Mouse (Mus musculus) bone marrow, adult 2 months (tissue): Measurements from ENCODE around the gene Fam221a. TPM values are rescaled to one million over a fixed set of nuclear protein-coding genes. Genes with fewer than 3 reads are reported as not detected.

Source experiments
- H3K27ac ChIP-seq: fragments of 200-500 bp; 2 replicates; pipeline ENCODE4 v1.5.1; 2012; ENCODE audit warnings: low read depth, mild to moderate bottlenecking, control low read depth, inconsistent platforms, low read length; ENCODE audit not compliant: control insufficient read depth, poor library complexity, insufficient read depth
- H3K4me1 ChIP-seq: fragments of 200-500 bp; 2 replicates; pipeline ENCODE4 v1.6.1; 2011; ENCODE audit warnings: low read length; ENCODE audit not compliant: control insufficient read depth, insufficient read depth
- H3K4me3 ChIP-seq: fragments of 200-500 bp; replicated peaks from 2 replicates; pipeline ENCODE3; 2011; ENCODE audit warnings: mild to moderate bottlenecking, low read depth, low read length, control low read depth; ENCODE audit not compliant: control insufficient read depth
- CTCF ChIP-seq: fragments of 200-500 bp; IDR thresholded peaks from 2 replicates; pipeline ENCODE4 v1.5.1; 2011; ENCODE audit warnings: low read length, control low read depth; ENCODE audit not compliant: control insufficient read depth, insufficient read depth
- POLR2A ChIP-seq: fragments of 200-500 bp; IDR thresholded peaks from 2 replicates; pipeline ENCODE4 v1.6.1; 2011; ENCODE audit warnings: low read depth, mild to moderate bottlenecking, control low read depth, low read length, borderline replicate concordance; ENCODE audit not compliant: control insufficient read depth
- WGBS: fragments of 180-500 bp; shearing (Covaris S2); methylation state at CpG from one replicate; pipeline ENCODE4 v1.1.7; 2018; 5-methylcytosine and 5-hydroxymethylcytosine counted together
- polyA plus RNA-seq: library from polyadenylated mRNA; stranded (reverse); fragments of >200 nt; gene quantifications from 2 replicates; pipeline ENCODE4 v1.2.4, GENCODE M21; 2011; ENCODE audit warnings: low replicate concordance; ENCODE audit not compliant: missing spikeins, insufficient read depth, insufficient read length

The Fam221a gene
- polyA plus RNA-seq, 1 experiment = 8.0 TPM

- 68% methylated on average over 1 of the region's 1 CpGs for WGBS
- H3K27ac ChIP-seq = no peak overlapping the region
- TF ChIP-seq CTCF (no peak), POLR2A (no peak)
- H3K4me1 ChIP-seq = no peaks in the 10 kb centered on the region; the same call in 1 of the 2 replicates
- H3K4me3 ChIP-seq = no peak overlapping the region
Observed at GRCm38 (mm10) chr6:49325294-49325693, 42.2 kb upstream of the Fam221a start.

- TF ChIP-seq CTCF = no peak
- TF ChIP-seq POLR2A = no peak
- H3K27ac ChIP-seq = no peak overlapping the region
- H3K4me1 ChIP-seq = peaks cover 2% of the 10 kb centered on the region; the same call in 1 of the 2 replicates
- H3K4me3 ChIP-seq = no peak overlapping the region
- WGBS = 77% methylated on average over 3 of the region's 3 CpGs
Observed at GRCm38 (mm10) chr6:49326846-49327245, 40.7 kb upstream of the Fam221a start.

DNA sequence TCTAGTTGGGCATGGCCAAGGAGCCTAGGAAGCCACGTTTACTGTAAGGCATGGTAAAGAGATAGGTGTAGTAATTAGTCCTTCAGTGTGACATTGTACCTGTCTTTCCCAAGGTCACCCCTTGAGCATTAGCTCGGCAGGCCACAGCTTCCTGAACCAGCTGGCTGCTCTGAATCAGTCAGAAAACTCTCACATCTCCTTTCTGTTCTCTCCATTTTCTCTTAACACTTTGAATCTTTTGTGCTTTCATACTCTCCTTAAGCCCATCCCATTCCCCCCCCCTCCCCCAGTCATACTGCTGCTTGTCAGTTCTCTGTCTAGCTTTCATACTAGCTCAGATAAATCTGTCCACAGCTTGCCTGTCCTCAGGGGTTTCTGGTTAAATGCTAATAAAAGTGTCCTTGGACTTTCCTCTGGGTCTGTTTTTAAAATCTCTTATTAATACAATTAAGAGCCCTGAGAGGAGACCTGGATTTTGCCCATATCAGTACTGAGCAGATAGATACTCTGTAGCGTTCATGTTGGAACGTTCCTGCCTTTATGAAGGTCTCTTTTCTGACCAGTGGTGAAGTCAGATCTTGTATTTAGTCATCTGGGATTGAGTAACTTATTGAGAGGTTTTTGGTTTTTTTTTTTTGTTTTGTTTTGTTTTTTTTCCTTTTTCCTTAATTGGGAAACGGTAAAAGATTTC, 36.0 kb upstream of the Fam221a start:
- TF ChIP-seq CTCF (no peak), POLR2A (no peak)
- 34% methylated on average over 5 of the region's 5 CpGs for WGBS
- Histone ChIP-seq H3K4me1 (peaks cover 2% of the 10 kb centered on the region; the same call in 1 of the 2 replicates), H3K27ac (peak overlapping the region; percentile 67; the same call in 1 of the 2 replicates), H3K4me3 (no peak overlapping the region)

DNA sequence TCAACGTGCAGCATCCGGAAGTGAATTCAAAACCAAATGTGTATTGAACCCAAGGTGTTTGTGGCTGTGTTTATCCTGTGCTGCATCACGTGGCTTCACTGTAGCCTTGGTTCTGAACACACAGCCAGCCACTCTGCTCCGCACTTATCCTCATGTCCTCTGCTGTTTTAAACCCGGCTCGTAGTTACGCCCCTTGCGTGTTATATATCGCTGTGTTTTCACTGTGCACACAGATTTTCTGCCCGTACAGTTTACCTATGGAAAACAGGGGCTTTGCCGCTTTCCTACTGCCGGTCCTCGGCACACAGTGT, 35.5 kb upstream of the Fam221a start:
- peaks cover 2% of the 10 kb centered on the region; the same call in 1 of the 2 replicates for H3K4me1 ChIP-seq
- 63% methylated on average over 13 of the region's 13 CpGs for WGBS
- H3K27ac ChIP-seq = peak overlapping the region; percentile 35; the same call in 1 of the 2 replicates
- H3K4me3 ChIP-seq = no peak overlapping the region
- TF ChIP-seq CTCF (no peak), POLR2A (no peak)

- TF ChIP-seq CTCF = no peak
- TF ChIP-seq POLR2A = no peak
- peak overlapping the region; percentile 49; the same call in 1 of the 2 replicates for H3K27ac ChIP-seq
- WGBS = 54% methylated on average over 9 of the region's 9 CpGs
- H3K4me1 ChIP-seq = peaks cover 2% of the 10 kb centered on the region
- H3K4me3 ChIP-seq = peak overlapping the region; percentile 54
Observed at GRCm38 (mm10) chr6:49338566-49338965, 29.0 kb upstream of the Fam221a start.

DNA sequence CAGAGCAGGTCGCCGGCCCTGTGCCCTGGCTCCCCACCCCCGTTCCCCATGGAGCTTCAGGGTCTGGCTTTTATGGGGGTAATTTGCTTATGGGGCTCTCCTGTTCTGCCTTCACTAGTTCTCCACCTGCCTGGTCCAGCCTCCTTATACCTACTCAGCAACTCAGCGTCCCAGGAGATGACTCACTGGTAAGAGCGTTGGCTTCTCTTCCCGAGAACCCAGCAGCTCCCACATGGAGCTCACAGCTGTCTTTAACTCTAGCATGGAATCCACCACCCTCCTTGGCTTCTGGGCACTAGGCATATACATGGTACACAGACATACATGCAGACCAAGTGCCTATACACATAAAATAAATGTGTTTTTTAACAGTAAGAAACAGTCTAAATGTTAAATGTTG, 28.4 kb upstream of the Fam221a start:
- H3K4me1 ChIP-seq = peaks cover 2% of the 10 kb centered on the region
- no peak overlapping the region for H3K4me3 ChIP-seq
- 73% methylated on average over 6 of the region's 6 CpGs for WGBS
- no peak for TF ChIP-seq CTCF
- no peak for TF ChIP-seq POLR2A
- peak overlapping the region; percentile 49 for H3K27ac ChIP-seq

- H3K27ac ChIP-seq = no peak overlapping the region
- peaks cover 2% of the 10 kb centered on the region for H3K4me1 ChIP-seq
- WGBS = 39% methylated on average over 14 of the region's 14 CpGs
- TF ChIP-seq CTCF (no peak), POLR2A (no peak)
- no peak overlapping the region for H3K4me3 ChIP-seq
Observed at GRCm38 (mm10) chr6:49343737-49344469, 23.6 kb upstream of the Fam221a start.

DNA sequence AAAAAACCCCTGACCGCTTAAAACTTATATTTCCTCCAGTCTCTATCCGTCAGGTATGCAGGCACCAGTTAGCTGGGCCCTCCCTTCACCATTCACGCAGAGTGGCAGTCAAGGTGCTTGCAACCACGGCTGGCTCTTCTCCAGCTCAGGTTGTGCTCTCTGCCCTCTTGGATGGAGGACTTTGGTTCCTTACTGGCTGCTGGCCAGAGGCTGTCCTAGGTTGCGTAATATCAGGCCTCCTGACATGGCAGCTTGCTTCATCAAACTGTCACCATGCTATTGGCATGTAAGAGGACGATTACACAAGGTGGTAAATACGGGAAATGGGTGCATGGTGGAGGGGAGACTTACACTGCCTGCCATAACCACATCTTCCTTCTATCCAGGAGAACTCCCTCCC, 17.7 kb upstream of the Fam221a start:
- Histone ChIP-seq H3K27ac (peak overlapping the region; percentile 82), H3K4me1 (peaks cover 2% of the 10 kb centered on the region; the same call in 1 of the 2 replicates), H3K4me3 (no peak overlapping the region)
- WGBS = 46% methylated on average over 7 of the region's 7 CpGs
- TF ChIP-seq CTCF (no peak), POLR2A (no peak)
